Mouse (Mus musculus) C2C12 (cell line): Measurements from ENCODE around the gene Trim37.

ENCODE experiments used
- CTCF ChIP-seq: IDR thresholded peaks from one replicate; pipeline ENCODE4 v1.5.1; 2011; ENCODE audit not compliant: control insufficient read depth, insufficient read depth, insufficient read length
- MAX ChIP-seq: IDR thresholded peaks from one replicate; pipeline ENCODE4 v1.6.1; 2011; ENCODE audit warnings: mild to moderate bottlenecking, control low read depth
- MYOD1 ChIP-seq: IDR thresholded peaks from one replicate; pipeline ENCODE4 v1.6.1; 2011; ENCODE audit warnings: low read depth; ENCODE audit not compliant: control insufficient read depth, insufficient read length
- USF1 ChIP-seq: IDR thresholded peaks from one replicate; pipeline ENCODE4 v1.6.1; 2011; ENCODE audit warnings: low read depth, mild to moderate bottlenecking, control low read depth, moderate library complexity

DNA sequence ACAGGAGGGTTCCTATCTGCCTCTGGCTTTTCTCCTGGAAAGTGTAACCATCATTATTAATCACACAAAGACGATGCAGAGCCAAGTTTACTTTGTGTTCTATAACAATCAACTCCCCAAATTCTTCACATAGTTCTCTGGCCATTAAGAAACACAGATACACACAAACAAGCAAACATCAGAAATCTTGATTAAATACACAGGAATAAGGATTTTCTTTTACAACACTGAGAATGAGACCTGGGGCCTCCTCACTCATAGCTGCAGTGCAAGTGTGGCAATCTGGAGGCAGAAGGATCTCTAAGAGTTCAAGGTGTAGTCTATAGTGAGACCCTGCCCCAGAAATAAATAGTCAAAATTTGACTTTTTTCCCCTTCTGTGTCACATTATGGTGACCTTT is 43.2 kb upstream of the Trim37 start:
- TF ChIP-seq MAX (no peak), CTCF (no peak), USF1 (no peak), MYOD1 (no peak)
